Mouse (Mus musculus): Measurements from ENCODE around the gene Hps6. TPM values are rescaled to one million over a fixed set of nuclear protein-coding genes. Genes with fewer than 3 reads are reported as not detected.

Hps6 gene
- total RNA-seq, 2 experiments from 2014 or later: 4.3 to 4.5 TPM

GRCm38 (mm10) chr19:46044271-46044992 lies 41.1 kb downstream of the Hps6 start, which contains the start of gene Pprc1:
Gene Pprc1, plus strand, starts transcription at chr19:46044886.
- intact Hi-C loops (cut with DNase I): no loop called here
- DNase-seq: no peak

DNA sequence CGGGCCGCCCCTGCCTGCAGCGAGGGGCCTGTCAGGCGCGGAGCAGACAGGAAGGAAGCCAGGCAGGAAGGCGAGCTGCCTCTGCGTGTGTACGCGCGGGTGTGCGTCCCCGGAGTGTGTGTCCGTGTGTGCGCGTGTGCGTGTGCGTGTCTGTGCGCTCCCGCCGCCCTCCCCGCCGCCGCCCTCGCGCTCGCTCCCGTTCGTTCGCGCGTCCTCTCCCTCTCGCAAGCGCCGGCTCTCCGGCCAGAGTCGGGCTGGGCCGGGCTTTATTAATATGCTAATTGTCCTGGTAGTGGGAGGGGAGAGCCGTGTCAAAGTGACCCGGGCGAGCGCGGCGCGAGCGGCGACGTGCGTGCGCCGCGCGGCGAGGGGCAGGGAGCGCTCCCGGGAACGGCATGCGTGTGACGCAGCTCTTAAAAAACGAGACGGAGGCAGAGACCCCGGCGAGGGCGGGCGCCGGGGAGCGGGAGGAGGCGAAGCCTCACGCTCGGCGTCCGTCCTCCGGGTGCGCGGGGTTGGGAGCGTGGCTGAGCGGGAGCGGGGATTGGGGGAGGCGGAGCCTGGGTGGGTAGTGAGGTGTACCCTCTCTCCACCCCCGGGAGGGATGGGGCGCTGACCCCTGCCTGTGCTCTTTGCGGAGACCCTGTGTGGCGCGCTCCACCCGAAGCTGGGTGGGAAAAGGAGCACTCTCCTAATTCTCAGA lies 41.8 kb downstream of the Hps6 start, which contains the start of gene Ldb1:
Gene Ldb1 (minus strand): TSS at position 222 of the 703 bp plus-strand sequence.
- DNase-seq: peak; percentile 84
- intact Hi-C loops (cut with DNase I): no loop called here

DNA sequence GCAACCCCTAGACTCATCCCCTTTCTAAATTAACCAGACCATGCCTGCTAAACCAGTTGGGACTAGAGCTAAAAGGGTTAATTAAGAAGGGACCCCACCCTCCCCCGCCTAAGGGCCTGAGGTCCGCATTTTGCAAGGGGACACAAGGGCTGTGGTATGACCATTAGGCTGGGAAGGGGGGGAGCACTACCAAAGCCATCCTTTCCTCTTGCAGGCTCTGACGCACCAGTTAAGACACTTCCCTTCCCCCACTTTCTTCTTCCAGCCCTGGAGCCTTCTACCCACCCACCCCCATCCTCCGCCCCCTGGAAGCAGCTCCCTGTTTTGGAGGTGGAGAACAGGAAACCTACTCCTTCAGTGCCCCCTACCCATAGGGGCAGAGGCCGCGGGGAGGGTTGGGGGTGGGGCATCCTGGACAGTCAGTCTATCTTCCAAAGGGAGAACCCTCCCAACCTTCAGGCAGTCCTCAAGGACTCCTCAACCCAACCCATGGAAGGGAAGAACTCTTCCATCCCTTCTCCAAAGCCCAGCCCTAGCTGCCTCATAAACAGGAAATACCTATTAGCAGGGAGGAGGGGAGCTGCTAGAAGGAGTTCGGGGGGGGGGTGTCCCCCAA lies 42.5 kb downstream of the Hps6 start:
- intact Hi-C loops (cut with DNase I): no loop called here
- peak; percentile 59 for DNase-seq

- intact Hi-C loops (cut with DNase I): no loop called here
- DNase-seq: no peak
Observed at GRCm38 (mm10) chr19:46046621-46047025, 43.3 kb downstream of the Hps6 start.

- intact Hi-C loops (cut with DNase I): no loop called here
- no peak for DNase-seq
Observed at GRCm38 (mm10) chr19:46047426-46047825, 44.1 kb downstream of the Hps6 start.

DNA sequence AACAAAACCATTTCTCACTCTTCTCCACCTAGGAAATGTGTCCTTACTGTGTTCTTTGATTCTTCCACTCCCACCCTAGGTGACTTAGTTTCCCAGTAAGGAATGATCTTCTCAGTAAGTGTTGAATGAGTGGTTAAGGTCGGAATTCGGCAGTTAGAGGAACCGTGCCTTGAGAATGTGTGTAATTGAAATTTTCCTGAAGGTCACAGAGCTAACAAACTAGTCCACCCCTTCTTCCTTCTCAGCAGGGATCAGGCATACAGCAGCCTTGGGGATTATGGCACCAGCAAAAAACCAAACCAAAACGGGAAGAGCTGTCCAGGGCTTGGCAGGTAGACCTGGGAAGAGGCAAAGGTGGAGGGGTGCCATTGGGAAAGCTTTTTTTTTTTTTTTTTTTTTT lies 45.8 kb downstream of the Hps6 start:
- no peak for DNase-seq
- intact Hi-C loops (cut with DNase I): no loop called here

- no peak for DNase-seq
- intact Hi-C loops (cut with DNase I): no loop called here
Observed at GRCm38 (mm10) chr19:46050462-46050861, 47.2 kb downstream of the Hps6 start.

Other genes starting within 250 kb of the Hps6 start
- 100 to 1,000 TPM; 207 to 210 TPM for gene Mgea5, start 219.7 kb upstream of the Hps6 start, total RNA-seq (2021)
- gene Kcnip2, start 187.4 kb upstream of the Hps6 start, total RNA-seq (2021): 10 to 100 TPM; 61.2 to 67.7 TPM
- gene Armh3, start 5.0 kb upstream of the Hps6 start, total RNA-seq (2021): 10 to 100 TPM; 25.6 to 27.1 TPM
- 10 to 100 TPM; 42.9 to 46.7 TPM for gene Pprc1, start 41.4 kb downstream of the Hps6 start, total RNA-seq (2021)
- gene Ldb1, start 41.7 kb downstream of the Hps6 start, total RNA-seq (2021): 100 to 1,000 TPM; 151 to 153 TPM
- 10 to 100 TPM; 47.8 to 56.4 TPM for gene Nolc1, start 72.4 kb downstream of the Hps6 start, total RNA-seq (2021)
- not detected for gene Elovl3, start 128.4 kb downstream of the Hps6 start, total RNA-seq (2021)
- gene Pitx3, start 144.8 kb downstream of the Hps6 start, total RNA-seq (2021): not detected
- gene Gbf1, start 149.0 kb downstream of the Hps6 start, total RNA-seq (2021): 100 to 1,000 TPM; 101 to 106 TPM

All from left cerebral cortex, postnatal 4 days (tissue).